Mouse (Mus musculus) midbrain, postnatal 0 days (tissue): Measurements from ENCODE around the gene Gnat2. TPM values are rescaled to one million over a fixed set of nuclear protein-coding genes. Genes with fewer than 3 reads are reported as not detected.

Source experiments
- ATAC-seq: fragments of 200-750 bp; cut with Nextera tagmentation; 2 replicates; pipeline ENCODE4 v1.8.0; 2017; ENCODE audit warnings: moderate number of reproducible peaks, mild to moderate bottlenecking, moderate TSS enrichment, moderate library complexity; ENCODE audit not compliant: low FRiP score
- DNase-seq: peaks from one replicate; pipeline ENCODE4 v3.0.0-alpha.2; 2015; ENCODE audit warnings: low spot score
- H3K27ac ChIP-seq: fragments of 300-500 bp; sonication (generic); 2 replicates; pipeline ENCODE4 v1.5.1; 2014; ENCODE audit warnings: low read depth, mild to moderate bottlenecking, low read length, mixed read lengths
- H3K27me3 ChIP-seq: fragments of 300-500 bp; sonication (generic); 2 replicates; pipeline ENCODE4 v1.6.1; 2014; ENCODE audit warnings: low read length, control low read depth, mixed read lengths; ENCODE audit not compliant: insufficient read depth
- H3K36me3 ChIP-seq: fragments of 300-500 bp; sonication (generic); 2 replicates; pipeline ENCODE4 v1.6.1; 2014; ENCODE audit warnings: low read length, control low read depth, mixed read lengths; ENCODE audit not compliant: insufficient read depth
- H3K4me1 ChIP-seq: fragments of 300-500 bp; sonication (generic); 2 replicates; pipeline ENCODE4 v1.6.1; 2014; ENCODE audit warnings: mild to moderate bottlenecking, control low read depth, antibody characterized with exemption, low read length, mixed read lengths; ENCODE audit not compliant: insufficient read depth
- H3K4me2 ChIP-seq: fragments of 300-500 bp; sonication (generic); 2 replicates; pipeline ENCODE4 v1.6.1; 2014; ENCODE audit warnings: low read depth, mild to moderate bottlenecking, low read length, mixed read lengths; ENCODE audit not compliant: poor library complexity, severe bottlenecking
- H3K4me3 ChIP-seq: fragments of 300-500 bp; sonication (generic); 2 replicates; pipeline ENCODE4 v1.5.1; 2014; ENCODE audit warnings: low read depth, mild to moderate bottlenecking, low read length, moderate library complexity
- H3K9ac ChIP-seq: fragments of 300-500 bp; sonication (generic); replicated peaks from 2 replicates; pipeline ENCODE4 v1.6.1; 2014; ENCODE audit warnings: mild to moderate bottlenecking, low read length, moderate library complexity, mixed read lengths; ENCODE audit not compliant: poor library complexity, severe bottlenecking
- H3K9me3 ChIP-seq: fragments of 300-500 bp; sonication (generic); 2 replicates; pipeline ENCODE4 v1.6.1; 2016; ENCODE audit warnings: low read length, control low read depth
- CTCF ChIP-seq: IDR thresholded peaks from 2 replicates; pipeline ENCODE4 v1.5.1; 2016; ENCODE audit warnings: antibody characterized with exemption, mild to moderate bottlenecking
- WGBS: fragments of 180-500 bp; shearing (Covaris S2); extraction: QIAGEN DNeasy Blood & Tissue Kit; methylation state at CpG from one replicate; pipeline ENCODE4 v1.1.7; 2014; 5-methylcytosine and 5-hydroxymethylcytosine counted together
- polyA plus RNA-seq: library from polyadenylated mRNA; unstranded; fragments of >200 nt; fragmentation: Nextera tagmentation; extraction: Ambion mirVana; gene quantifications from 2 replicates; pipeline ENCODE4 v1.2.1, GENCODE M21; 2015
- total RNA-seq: library from RNA; depleted of rRNA; stranded (reverse); fragments of >200 nt; gene quantifications from 2 replicates; pipeline ENCODE4 v1.2.3, GENCODE M21; 2014

The Gnat2 gene
- total and polyA plus RNA-seq, 2 experiments from 2014 or later, result 0.28 TPM; not detected in 1

- H3K4me2 ChIP-seq, result no peak overlapping the region
- no peaks in the 10 kb centered on the region for H3K36me3 ChIP-seq
- H3K27me3 ChIP-seq, result no peaks in the 10 kb centered on the region
- H3K4me3 ChIP-seq, result no peak overlapping the region
- DNase-seq, result no peak
- WGBS, result 92% methylated on average over 8 of the region's 8 CpGs
- TF ChIP-seq CTCF, result no peak
- H3K27ac ChIP-seq, result no peak overlapping the region
- H3K9ac ChIP-seq, result no peak overlapping the region
- no peaks in the 10 kb centered on the region for H3K4me1 ChIP-seq
- ATAC-seq, result no peak
- no peaks in the 10 kb centered on the region for H3K9me3 ChIP-seq
Measured at GRCm38 (mm10) chr3:108097656-108098055, 5.1 kb downstream of the Gnat2 start.

- DNase-seq, result no peak
- Histone ChIP-seq H3K9ac (no peak overlapping the region), H3K27ac (no peak overlapping the region), H3K27me3 (no peaks in the 10 kb centered on the region), H3K36me3 (no peaks in the 10 kb centered on the region), H3K4me3 (no peak overlapping the region), H3K9me3 (no peaks in the 10 kb centered on the region), H3K4me2 (no peak overlapping the region), H3K4me1 (no peaks in the 10 kb centered on the region)
- 89% methylated on average over 6 of the region's 6 CpGs for WGBS
- no peak for ATAC-seq
- no peak for TF ChIP-seq CTCF
Measured at GRCm38 (mm10) chr3:108098316-108098715, 5.7 kb downstream of the Gnat2 start.

- H3K27me3 ChIP-seq, result no peaks in the 10 kb centered on the region
- no peak overlapping the region for H3K4me2 ChIP-seq
- no peaks in the 10 kb centered on the region for H3K9me3 ChIP-seq
- TF ChIP-seq CTCF, result no peak
- 0 out of 2 replicates have a peak overlapping the region, but pooled peaks have one; percentile 12 for H3K27ac ChIP-seq
- WGBS, result 34% methylated on average over 3 of the region's 3 CpGs
- H3K4me1 ChIP-seq, result no peaks in the 10 kb centered on the region
- H3K9ac ChIP-seq, result no peak overlapping the region
- no peak overlapping the region for H3K4me3 ChIP-seq
- 0 out of 2 replicates have a peak, but pooled peaks cover 3% of the 10 kb centered on the region for H3K36me3 ChIP-seq
- ATAC-seq (no peak), DNase-seq (peak; percentile 31)
Measured at GRCm38 (mm10) chr3:108101594-108101993, 9.0 kb downstream of the Gnat2 start.

- WGBS, result 91% methylated on average over 6 of the region's 6 CpGs
Measured at GRCm38 (mm10) chr3:108102075-108102474, 9.5 kb downstream of the Gnat2 start.

GRCm38 (mm10) chr3:108105281-108105680 lies 12.7 kb downstream of the Gnat2 start:
- no peaks in the 10 kb centered on the region for H3K27me3 ChIP-seq
- no peaks in the 10 kb centered on the region for H3K9me3 ChIP-seq
- TF ChIP-seq CTCF, result no peak
- H3K27ac ChIP-seq, result no peak overlapping the region
- H3K9ac ChIP-seq, result no peak overlapping the region
- H3K4me2 ChIP-seq, result no peak overlapping the region
- no peak for DNase-seq
- H3K4me3 ChIP-seq, result no peak overlapping the region
- WGBS, result 90% methylated on average over 3 of the region's 3 CpGs
- no peaks in the 10 kb centered on the region for H3K4me1 ChIP-seq
- ATAC-seq, result no peak
- H3K36me3 ChIP-seq, result peaks cover 22% of the 10 kb centered on the region

More at GRCm38 (mm10) chr3:108102075-108102474, 9.5 kb downstream of the Gnat2 start:
- Histone ChIP-seq H3K27ac (no peak overlapping the region), H3K4me2 (no peak overlapping the region), H3K9ac (no peak overlapping the region), H3K9me3 (no peaks in the 10 kb centered on the region), H3K27me3 (no peaks in the 10 kb centered on the region), H3K4me1 (no peaks in the 10 kb centered on the region), H3K4me3 (no peak overlapping the region), H3K36me3 (0 out of 2 replicates have a peak, but pooled peaks cover 3% of the 10 kb centered on the region)
- DNase-seq (no peak), ATAC-seq (no peak)
- TF ChIP-seq CTCF, result no peak

- Histone ChIP-seq H3K9ac (no peak overlapping the region), H3K27ac (no peak overlapping the region), H3K27me3 (no peaks in the 10 kb centered on the region), H3K9me3 (no peaks in the 10 kb centered on the region), H3K4me1 (no peaks in the 10 kb centered on the region), H3K4me3 (no peak overlapping the region), H3K4me2 (no peak overlapping the region), H3K36me3 (peaks cover 40% of the 10 kb centered on the region)
- TF ChIP-seq CTCF, result no peak
- 89% methylated on average over 5 of the region's 5 CpGs for WGBS
- DNase-seq (no peak), ATAC-seq (no peak)
Measured at GRCm38 (mm10) chr3:108111320-108111719, 18.7 kb downstream of the Gnat2 start.
